Mouse (Mus musculus) neural tube, embryonic 11.5 days (tissue): ENCODE measurements around the gene Sinhcaf. TPM values are rescaled to one million over a fixed set of nuclear protein-coding genes. Genes with fewer than 3 reads are reported as not detected.

Source experiments
- polyA plus RNA-seq: library from polyadenylated mRNA; unstranded; fragments of >200 nt; fragmentation: Nextera tagmentation; extraction: Ambion mirVana; gene quantifications from 2 replicates; pipeline ENCODE4 v1.2.1, GENCODE M21; 2014

The Sinhcaf gene
- polyA plus RNA-seq, 1 experiment from 2014 or later, result 270 TPM

Other genes starting within 250 kb of the Sinhcaf start
- gene Ipo8, start 115.0 kb downstream of the Sinhcaf start, polyA plus RNA-seq, result 25.1 and 28.1 TPM in 2 replicates
- 8.6 and 11.9 TPM in 2 replicates for gene Caprin2, start 50.2 kb downstream of the Sinhcaf start, polyA plus RNA-seq
- gene Dennd5b, start 155.2 kb upstream of the Sinhcaf start, polyA plus RNA-seq, result 14.6 and 16.3 TPM in 2 replicates
- gene Gm10203, start 183.7 kb upstream of the Sinhcaf start, polyA plus RNA-seq, result not detected in 2 replicates
- gene Etfbkmt, start 193.4 kb upstream of the Sinhcaf start, polyA plus RNA-seq, result 8.2 and 8.4 TPM in 2 replicates
- gene Amn1, start 242.2 kb upstream of the Sinhcaf start, polyA plus RNA-seq, result 61.7 and 63.1 TPM in 2 replicates